Mouse (Mus musculus) colon, adult 2 months (tissue): Measurements from ENCODE around the gene Gpr31b. TPM values are rescaled to one million over a fixed set of nuclear protein-coding genes. Genes with fewer than 3 reads are reported as not detected.

Experiments
- polyA plus RNA-seq: library from polyadenylated mRNA; depleted of rRNA; stranded (reverse); fragments of >200 nt; gene quantifications from 2 replicates; pipeline ENCODE4 v1.2.3, GENCODE M21; 2012; rRNA removed

The Gpr31b gene
- 0.27 and 0.37 TPM in 2 replicates for polyA plus RNA-seq

GRCm38 (mm10) chr17:13052124-13052813 lies at the start of gene Gpr31b:
TSS of gene Gpr31b (minus strand) at chr17:13052296.

GRCm38 (mm10) chr17:13060804-13061203 lies 8.7 kb upstream of the Gpr31b start, which contains the start of gene Tcp10b:
TSS of gene Tcp10b (plus strand) at chr17:13061104.

GRCm38 (mm10) chr17:13006546-13006945 lies 45.5 kb downstream of the Gpr31b start, which contains the start of gene Sod2:
TSS of gene Sod2 (plus strand) at chr17:13006846.

Other genes with a start within 250 kb of the Gpr31b start
- gene Mas1, start 184.2 kb downstream of the Gpr31b start, polyA plus RNA-seq = not detected in 2 replicates
- 0.06 and 0.07 TPM in 2 replicates for gene Mrgprh, start 176.3 kb downstream of the Gpr31b start, polyA plus RNA-seq
- gene Pnldc1, start 142.1 kb downstream of the Gpr31b start, polyA plus RNA-seq = 0.53 and 0.86 TPM in 2 replicates
- gene Tcp1, start 136.6 kb downstream of the Gpr31b start, polyA plus RNA-seq = 30.1 and 45.5 TPM in 2 replicates
- gene Mrpl18, start 136.0 kb downstream of the Gpr31b start, polyA plus RNA-seq = 27.8 and 32.2 TPM in 2 replicates
- gene Acat3, start 111.7 kb downstream of the Gpr31b start, polyA plus RNA-seq = not detected in 2 replicates
- gene Acat2, start 91.5 kb downstream of the Gpr31b start, polyA plus RNA-seq = 10.6 and 12.6 TPM in 2 replicates
- 11.0 and 13.4 TPM in 2 replicates for gene Wtap, start 58.1 kb downstream of the Gpr31b start, polyA plus RNA-seq
- 446 and 547 TPM in 2 replicates for gene Sod2, start 45.5 kb downstream of the Gpr31b start, polyA plus RNA-seq
- gene Tcp10b, start 8.8 kb upstream of the Gpr31b start, polyA plus RNA-seq = 0.05 and 0.27 TPM in 2 replicates
- not detected in 2 replicates for gene Unc93a, start 79.5 kb upstream of the Gpr31b start, polyA plus RNA-seq
- not detected in 2 replicates for gene Smok2a, start 168.9 kb upstream of the Gpr31b start, polyA plus RNA-seq
- gene Smok2b, start 178.0 kb upstream of the Gpr31b start, polyA plus RNA-seq = not detected in 2 replicates